Mouse (Mus musculus) cortical plate, adult 2 months (tissue): ENCODE measurements around the gene Arfip1.

Experiments
- CTCF ChIP-seq: fragments of 200-500 bp; IDR thresholded peaks from 2 replicates; pipeline ENCODE4 v1.5.1; 2011; ENCODE audit warnings: mild to moderate bottlenecking, control low read depth, low read length; ENCODE audit not compliant: insufficient read depth; ENCODE audit errors: extremely low read depth
- POLR2A ChIP-seq: fragments of 200-500 bp; IDR thresholded peaks from 2 replicates; pipeline ENCODE4 v1.6.1; 2011; ENCODE audit warnings: mild to moderate bottlenecking, low read length, control low read depth; ENCODE audit not compliant: insufficient read depth; ENCODE audit errors: extremely low read depth

GRCm38 (mm10) chr3:84601870-84602495, 19.6 kb upstream of the Arfip1 start:
- TF ChIP-seq CTCF = no peak
- TF ChIP-seq POLR2A = no peak
